Mouse (Mus musculus) spleen, adult 12 weeks (tissue): ENCODE measurements around the gene Fblim1.
A peak's percentile ranks its signal among the peaks of the same experiment; 100 is the strongest.

Experiments used
- DNase-seq: peaks from one replicate; pipeline ENCODE4 v3.0.0; 2022; ENCODE audit warnings: low spot score

The Fblim1 gene

GRCm38 (mm10) chr4:141539213-141539767 lies 66.6 kb downstream of the Fblim1 start:
- DNase-seq: no peak

- peak; percentile 88 for DNase-seq
These were observed 67.3 kb downstream of the Fblim1 start, which contains the start of gene Spen for GRCm38 (mm10) chr4:141538408-141539212. Gene Spen, minus strand, starts transcription at chr4:141538597.

- DNase-seq: no peak
These were observed 68.0 kb downstream of the Fblim1 start for GRCm38 (mm10) chr4:141537706-141538407.

GRCm38 (mm10) chr4:141537226-141537610 lies 68.7 kb downstream of the Fblim1 start:
- DNase-seq: no peak

- DNase-seq: peak; percentile 49
These were observed 69.3 kb downstream of the Fblim1 start for GRCm38 (mm10) chr4:141536291-141537225.

GRCm38 (mm10) chr4:141534947-141535680 lies 70.8 kb downstream of the Fblim1 start:
- DNase-seq: peak; percentile 33

- DNase-seq: no peak
These were observed 74.9 kb downstream of the Fblim1 start for GRCm38 (mm10) chr4:141530979-141531378.

- DNase-seq: no peak
These were observed 77.0 kb downstream of the Fblim1 start for GRCm38 (mm10) chr4:141528938-141529337.

- no peak for DNase-seq
These were observed 78.8 kb downstream of the Fblim1 start for GRCm38 (mm10) chr4:141526936-141527650.
